Comparison of ENCODE assay signal across 20 mouse cellular contexts in genomic region chr11:81474121-81474520, GRCm38 (mm10).
"Had no signal": no experiment of that assay in that cellular context is flagged by ENCODE, and none has a peak within 500 bp of the region (broad histone marks: within the 10 kb centered on the region; RNA-seq: fewer than 3 reads in every experiment).

No protein-coding gene starts in this region.

- H3K36me3 ChIP-seq: limb, embryonic 12.5 days; limb, embryonic 15.5 days; midbrain, embryonic 12.5 days; midbrain, embryonic 15.5 days; neural tube, embryonic 12.5 days; neural tube, embryonic 15.5 days; stomach, embryonic 15.5 days had no signal

- DNase-seq: layer of hippocampus, adult 9-11 months; liver, postnatal 0 days; lung, embryonic 14.5 days; retina, postnatal 1 day; right cerebral cortex, postnatal 25 days; spleen, adult 18-20 months; thymus, postnatal 25 days had no signal

- H3K9ac ChIP-seq: limb, embryonic 12.5 days; limb, embryonic 15.5 days; liver, embryonic 14.5 days; liver, postnatal 0 days; lung, embryonic 14.5 days; midbrain, embryonic 12.5 days; midbrain, embryonic 15.5 days; neural tube, embryonic 12.5 days; neural tube, embryonic 15.5 days; stomach, embryonic 15.5 days had no signal

- H3K9me3 ChIP-seq: limb, embryonic 12.5 days; limb, embryonic 15.5 days; midbrain, embryonic 12.5 days; midbrain, embryonic 15.5 days; neural tube, embryonic 12.5 days; neural tube, embryonic 15.5 days; stomach, embryonic 15.5 days had no signal

- H3K4me1 ChIP-seq: limb, embryonic 12.5 days; limb, embryonic 15.5 days; midbrain, embryonic 12.5 days; midbrain, embryonic 15.5 days; neural tube, embryonic 12.5 days; neural tube, embryonic 15.5 days; stomach, embryonic 15.5 days had no signal

- H3K4me2 ChIP-seq: limb, embryonic 12.5 days; limb, embryonic 15.5 days; liver, embryonic 11.5 days; lung, embryonic 14.5 days; midbrain, embryonic 12.5 days; midbrain, embryonic 15.5 days; neural tube, embryonic 12.5 days; neural tube, embryonic 15.5 days; stomach, embryonic 15.5 days had no signal

- H3K27ac ChIP-seq: layer of hippocampus, adult 2 months; limb, embryonic 12.5 days; limb, embryonic 15.5 days; liver, embryonic 14.5 days; macrophage; midbrain, embryonic 12.5 days; midbrain, embryonic 15.5 days; neural tube, embryonic 12.5 days; neural tube, embryonic 15.5 days; stomach, embryonic 15.5 days had no signal

- H3K27me3 ChIP-seq: limb, embryonic 12.5 days; limb, embryonic 15.5 days; midbrain, embryonic 12.5 days; midbrain, embryonic 15.5 days; neural tube, embryonic 12.5 days; neural tube, embryonic 15.5 days; stomach, embryonic 15.5 days had no signal

- H3K4me3 ChIP-seq: layer of hippocampus, adult 2 months; limb, embryonic 12.5 days; limb, embryonic 15.5 days; midbrain, embryonic 12.5 days; midbrain, embryonic 15.5 days; neural tube, embryonic 12.5 days; neural tube, embryonic 15.5 days; stomach, embryonic 15.5 days had no signal

- ATAC-seq: intestine, embryonic 16.5 days; liver, postnatal 0 days; lung, postnatal 0 days; midbrain, embryonic 15.5 days had no signal
